Mouse (Mus musculus) ES-Bruce4 (cell line): Measurements from ENCODE around the gene B3glct. TPM values are rescaled to one million over a fixed set of nuclear protein-coding genes. Genes with fewer than 3 reads are reported as not detected.

ENCODE experiments used
- H3K27ac ChIP-seq: 2 replicates; pipeline ENCODE4 v1.5.1; 2012; ENCODE audit warnings: low read length, inconsistent platforms; ENCODE audit not compliant: insufficient read depth
- H3K27me3 ChIP-seq: 2 replicates; pipeline ENCODE4 v1.6.1; 2012; ENCODE audit warnings: mild to moderate bottlenecking, low read length, inconsistent platforms; ENCODE audit not compliant: control insufficient read depth, poor library complexity, insufficient read depth, severe bottlenecking
- H3K36me3 ChIP-seq: 2 replicates; pipeline ENCODE4 v1.6.1; 2012; ENCODE audit warnings: inconsistent platforms, mild to moderate bottlenecking, low read length, moderate library complexity; ENCODE audit not compliant: control insufficient read depth, poor library complexity, insufficient read depth, severe bottlenecking
- H3K4me1 ChIP-seq: one replicate; pipeline ENCODE4 v1.8.1; 2011; ENCODE audit warnings: low read length; ENCODE audit not compliant: control insufficient read depth, insufficient read depth
- H3K4me3 ChIP-seq: 2 replicates; pipeline ENCODE4 v1.5.1; 2011; ENCODE audit warnings: low read depth, mild to moderate bottlenecking, low read length
- H3K9ac ChIP-seq: 2 replicates; pipeline ENCODE4 v1.6.1; 2012; ENCODE audit warnings: low read depth, mild to moderate bottlenecking, inconsistent platforms; ENCODE audit not compliant: poor library complexity, severe bottlenecking
- H3K9me3 ChIP-seq: replicated peaks from 2 replicates; pipeline ENCODE4 v1.6.1; 2012; ENCODE audit warnings: mild to moderate bottlenecking, low read length, inconsistent platforms; ENCODE audit not compliant: control insufficient read depth, poor library complexity, insufficient read depth, severe bottlenecking
- CTCF ChIP-seq: IDR thresholded peaks from one replicate; pipeline ENCODE4 v1.8.1; 2011; ENCODE audit warnings: low read depth, low read length
- EP300 ChIP-seq: IDR thresholded peaks from 2 replicates; pipeline ENCODE4 v1.6.1; 2011; ENCODE audit warnings: low read depth, low read length; ENCODE audit not compliant: insufficient read depth
- POLR2A ChIP-seq: IDR thresholded peaks from one replicate; pipeline ENCODE4 v1.8.1; 2011; ENCODE audit warnings: low read length; ENCODE audit not compliant: insufficient read depth
- polyA plus RNA-seq: library from polyadenylated mRNA; stranded (reverse); fragments of >200 nt; gene quantifications from 2 replicates; pipeline ENCODE4 v1.2.4, GENCODE M21; 2011; ENCODE audit warnings: low read depth; ENCODE audit not compliant: missing spikeins, insufficient read depth, insufficient read length

B3glct gene
- 14.2 and 18.5 TPM in 2 replicates for polyA plus RNA-seq

GRCm38 (mm10) chr5:149678100-149678989 is at the start of gene B3glct:
B3glct (plus strand) TSS chr5:149678230.
- TF ChIP-seq POLR2A (no peak), CTCF (peak; percentile 79), EP300 (0 out of 2 replicates have a peak, but pooled peaks have one; percentile 15)
- no peaks in the 10 kb centered on the region for H3K4me1 ChIP-seq
- H3K9ac ChIP-seq = peak within 1 kb of the TSS; percentile 75
- no peak within 1 kb of the TSS for H3K27ac ChIP-seq
- no peaks in the 10 kb centered on the region for H3K36me3 ChIP-seq
- H3K4me3 ChIP-seq = peak within 1 kb of the TSS; percentile 71
- no peaks in the 10 kb centered on the region for H3K27me3 ChIP-seq
- H3K9me3 ChIP-seq = no peaks in the 10 kb centered on the region

- no peak overlapping the region for H3K27ac ChIP-seq
- peak overlapping the region; percentile 57 for H3K4me3 ChIP-seq
These were observed 43.5 kb upstream of the B3glct start for GRCm38 (mm10) chr5:149634409-149635035.

GRCm38 (mm10) chr5:149635556-149635955 is 42.5 kb upstream of the B3glct start:
- H3K9me3 ChIP-seq = no peaks in the 10 kb centered on the region

More at GRCm38 (mm10) chr5:149634409-149635035, 43.5 kb upstream of the B3glct start:
- peaks cover 50% of the 10 kb centered on the region for H3K36me3 ChIP-seq
- TF ChIP-seq EP300 (no peak), CTCF (no peak), POLR2A (no peak)
- H3K9ac ChIP-seq = peak overlapping the region; percentile 87
- no peaks in the 10 kb centered on the region for H3K4me1 ChIP-seq
- no peaks in the 10 kb centered on the region for H3K9me3 ChIP-seq
- H3K27me3 ChIP-seq = no peaks in the 10 kb centered on the region

GRCm38 (mm10) chr5:149636075-149636920 is 41.7 kb upstream of the B3glct start, which contains the start of gene Hsph1:
Hsph1 (minus strand) TSS chr5:149636376.
- Histone ChIP-seq H3K9me3 (no peaks in the 10 kb centered on the region), H3K27ac (0 out of 2 replicates have a peak within 1 kb of the TSS, but pooled peaks have one; percentile 5), H3K4me3 (peak within 1 kb of the TSS; percentile 91), H3K4me1 (no peaks in the 10 kb centered on the region), H3K9ac (peak within 1 kb of the TSS; percentile 87), H3K36me3 (peaks cover 33% of the 10 kb centered on the region), H3K27me3 (no peaks in the 10 kb centered on the region)
- TF ChIP-seq POLR2A = no peak
- no peak for TF ChIP-seq CTCF

More at GRCm38 (mm10) chr5:149635556-149635955, 42.5 kb upstream of the B3glct start:
- peak overlapping the region; percentile 87 for H3K9ac ChIP-seq
- peak overlapping the region; percentile 91 for H3K4me3 ChIP-seq
- no peaks in the 10 kb centered on the region for H3K4me1 ChIP-seq
- TF ChIP-seq EP300 = no peak
- TF ChIP-seq POLR2A = no peak
- TF ChIP-seq CTCF = no peak
- peaks cover 40% of the 10 kb centered on the region for H3K36me3 ChIP-seq
- H3K27me3 ChIP-seq = no peaks in the 10 kb centered on the region
- H3K27ac ChIP-seq = no peak overlapping the region

GRCm38 (mm10) chr5:149637306-149637705 is 40.7 kb upstream of the B3glct start:
- Histone ChIP-seq H3K27me3 (no peaks in the 10 kb centered on the region), H3K9me3 (no peaks in the 10 kb centered on the region), H3K4me3 (no peak overlapping the region), H3K9ac (0 out of 2 replicates have a peak overlapping the region, but pooled peaks have one; percentile 27), H3K4me1 (no peaks in the 10 kb centered on the region), H3K36me3 (peaks cover 23% of the 10 kb centered on the region), H3K27ac (no peak overlapping the region)
- TF ChIP-seq EP300 (no peak), CTCF (no peak), POLR2A (no peak)
